Mouse (Mus musculus): ENCODE measurements around the gene Il17a.
"Not testable (repeated sequence)": the region's sequence is repeated elsewhere in the genome, so short reads cannot be mapped to it uniquely, and the experiment has no call there.

Gene Il17a

GRCm38 (mm10) chr1:20730903-20731302 lies at the start of gene Il17a:
Gene Il17a, plus strand, starts transcription at chr1:20730905.
- no peak for DNase-seq (ENCODE audit: extremely low read depth, insufficient read length, low spot score)

GRCm38 (mm10) chr1:20682849-20683248 lies 47.9 kb upstream of the Il17a start:
- DNase-seq (ENCODE audit: extremely low read depth, insufficient read length, low spot score) = no peak

GRCm38 (mm10) chr1:20683386-20683785 lies 47.3 kb upstream of the Il17a start:
- no peak for DNase-seq (ENCODE audit: extremely low read depth, insufficient read length, low spot score)

- DNase-seq (ENCODE audit: extremely low read depth, insufficient read length, low spot score) = no peak
Observed at GRCm38 (mm10) chr1:20683853-20684252, 46.9 kb upstream of the Il17a start.

- no peak for DNase-seq (ENCODE audit: extremely low read depth, insufficient read length, low spot score)
Observed at GRCm38 (mm10) chr1:20684403-20684802, 46.3 kb upstream of the Il17a start.

- no peak for DNase-seq (ENCODE audit: extremely low read depth, insufficient read length, low spot score)
Observed at GRCm38 (mm10) chr1:20685393-20685792, 45.3 kb upstream of the Il17a start.

GRCm38 (mm10) chr1:20685907-20686306 lies 44.8 kb upstream of the Il17a start:
- no peak for DNase-seq (ENCODE audit: extremely low read depth, insufficient read length, low spot score)

- DNase-seq (ENCODE audit: extremely low read depth, insufficient read length, low spot score) = no peak
Observed at GRCm38 (mm10) chr1:20691336-20691735, 39.4 kb upstream of the Il17a start.

- no peak for DNase-seq (ENCODE audit: extremely low read depth, insufficient read length, low spot score)
Observed at GRCm38 (mm10) chr1:20693634-20694313, 36.9 kb upstream of the Il17a start.

GRCm38 (mm10) chr1:20700011-20700410 lies 30.7 kb upstream of the Il17a start:
- no peak for DNase-seq (ENCODE audit: extremely low read depth, insufficient read length, low spot score)

GRCm38 (mm10) chr1:20736572-20736971 lies 5.9 kb downstream of the Il17a start:
- no peak for DNase-seq (ENCODE audit: extremely low read depth, insufficient read length, low spot score)

- no peak for DNase-seq (ENCODE audit: extremely low read depth, insufficient read length, low spot score)
Observed at GRCm38 (mm10) chr1:20738483-20738882, 7.8 kb downstream of the Il17a start.

- no peak for DNase-seq (ENCODE audit: extremely low read depth, insufficient read length, low spot score)
Observed at GRCm38 (mm10) chr1:20740496-20740998, 9.8 kb downstream of the Il17a start.

- DNase-seq (ENCODE audit: extremely low read depth, insufficient read length, low spot score) = no peak
Observed at GRCm38 (mm10) chr1:20754439-20754838, 23.7 kb downstream of the Il17a start.

GRCm38 (mm10) chr1:20757586-20757985 lies 26.9 kb downstream of the Il17a start:
- no peak for DNase-seq (ENCODE audit: extremely low read depth, insufficient read length, low spot score)

- DNase-seq (ENCODE audit: extremely low read depth, insufficient read length, low spot score) = no peak
Observed at GRCm38 (mm10) chr1:20759799-20760198, 29.1 kb downstream of the Il17a start.

GRCm38 (mm10) chr1:20760331-20760730 lies 29.6 kb downstream of the Il17a start:
- no peak for DNase-seq (ENCODE audit: extremely low read depth, insufficient read length, low spot score)

GRCm38 (mm10) chr1:20761411-20761810 lies 30.7 kb downstream of the Il17a start:
- DNase-seq (ENCODE audit: extremely low read depth, insufficient read length, low spot score) = no peak

- no peak for DNase-seq (ENCODE audit: extremely low read depth, insufficient read length, low spot score)
Observed at GRCm38 (mm10) chr1:20766526-20766925, 35.8 kb downstream of the Il17a start.

- DNase-seq (ENCODE audit: extremely low read depth, insufficient read length, low spot score) = not testable (repeated sequence)
Observed at GRCm38 (mm10) chr1:20774026-20774730, 43.5 kb downstream of the Il17a start.

- DNase-seq (ENCODE audit: extremely low read depth, insufficient read length, low spot score) = no peak
Observed at GRCm38 (mm10) chr1:20778366-20778765, 47.7 kb downstream of the Il17a start.
